Mouse (Mus musculus) neural tube, embryonic 11.5 days (tissue): ENCODE results near the gene Gm49395. TPM values are rescaled to one million over a fixed set of nuclear protein-coding genes. Genes with fewer than 3 reads are reported as not detected.

Experiments used
- ATAC-seq: fragments of 200-750 bp; cut with Nextera tagmentation; 2 replicates; pipeline ENCODE4 v1.8.0; 2017; ENCODE audit warnings: moderate number of reproducible peaks, mild to moderate bottlenecking, moderate TSS enrichment, moderate library complexity; ENCODE audit not compliant: insufficient read depth, low FRiP score, low TSS enrichment
- DNase-seq: peaks from one replicate; pipeline ENCODE4 v3.0.0-alpha.2; 2015; ENCODE audit warnings: low spot score
- H3K27ac ChIP-seq: fragments of 300-500 bp; sonication (generic); 2 replicates; pipeline ENCODE4 v1.5.1; 2014; ENCODE audit warnings: low read depth, mild to moderate bottlenecking, low read length
- H3K27me3 ChIP-seq: fragments of 300-500 bp; sonication (generic); 2 replicates; pipeline ENCODE4 v1.6.1; 2014; ENCODE audit warnings: mild to moderate bottlenecking, low read length, mixed read lengths; ENCODE audit not compliant: control insufficient read depth, insufficient read depth
- H3K36me3 ChIP-seq: fragments of 300-500 bp; sonication (generic); 2 replicates; pipeline ENCODE4 v1.6.1; 2014; ENCODE audit warnings: mild to moderate bottlenecking, low read length, moderate library complexity, mixed read lengths; ENCODE audit not compliant: control insufficient read depth, insufficient read depth
- H3K4me1 ChIP-seq: fragments of 300-500 bp; sonication (generic); 2 replicates; pipeline ENCODE4 v1.6.1; 2014; ENCODE audit warnings: low read length, mixed read lengths; ENCODE audit not compliant: control insufficient read depth, insufficient read depth
- H3K4me2 ChIP-seq: fragments of 300-500 bp; sonication (generic); 2 replicates; pipeline ENCODE4 v1.6.1; 2014; ENCODE audit warnings: low read depth, mild to moderate bottlenecking, moderate library complexity
- H3K4me3 ChIP-seq: fragments of 300-500 bp; sonication (generic); 2 replicates; pipeline ENCODE4 v1.5.1; 2014; ENCODE audit warnings: low read depth, low read length
- H3K9ac ChIP-seq: fragments of 300-500 bp; sonication (generic); 2 replicates; pipeline ENCODE4 v1.6.1; 2014; ENCODE audit warnings: mild to moderate bottlenecking, low read length
- H3K9me3 ChIP-seq: fragments of 300-500 bp; sonication (generic); 2 replicates; pipeline ENCODE4 v1.6.1; 2016; ENCODE audit warnings: low read length; ENCODE audit not compliant: control insufficient read depth
- WGBS: fragments of 180-500 bp; shearing (Covaris S2); extraction: QIAGEN DNeasy Blood & Tissue Kit; methylation state at CpG from one replicate; pipeline ENCODE4 v1.1.7; 2014; 5-methylcytosine and 5-hydroxymethylcytosine counted together
- polyA plus RNA-seq: library from polyadenylated mRNA; unstranded; fragments of >200 nt; fragmentation: Nextera tagmentation; extraction: Ambion mirVana; gene quantifications from 2 replicates; pipeline ENCODE4 v1.2.1, GENCODE M21; 2014

Gm49395 gene
- polyA plus RNA-seq, 1 experiment from 2014 or later, result 3.7 TPM

- Histone ChIP-seq H3K9ac (no peak overlapping the region), H3K9me3 (no peaks in the 10 kb centered on the region), H3K36me3 (no peaks in the 10 kb centered on the region), H3K4me1 (no peaks in the 10 kb centered on the region), H3K4me3 (no peak overlapping the region), H3K27me3 (no peaks in the 10 kb centered on the region), H3K27ac (no peak overlapping the region), H3K4me2 (no peak overlapping the region)
- DNase-seq, result no peak
- no peak for ATAC-seq
- 92% methylated on average over 5 of the region's 5 CpGs for WGBS
Observed at GRCm38 (mm10) chr13:115002155-115002554, 99.6 kb downstream of the Gm49395 start.

GRCm38 (mm10) chr13:114999582-114999981, 102.1 kb downstream of the Gm49395 start:
- 90% methylated on average over 4 of the region's 4 CpGs for WGBS

DNA sequence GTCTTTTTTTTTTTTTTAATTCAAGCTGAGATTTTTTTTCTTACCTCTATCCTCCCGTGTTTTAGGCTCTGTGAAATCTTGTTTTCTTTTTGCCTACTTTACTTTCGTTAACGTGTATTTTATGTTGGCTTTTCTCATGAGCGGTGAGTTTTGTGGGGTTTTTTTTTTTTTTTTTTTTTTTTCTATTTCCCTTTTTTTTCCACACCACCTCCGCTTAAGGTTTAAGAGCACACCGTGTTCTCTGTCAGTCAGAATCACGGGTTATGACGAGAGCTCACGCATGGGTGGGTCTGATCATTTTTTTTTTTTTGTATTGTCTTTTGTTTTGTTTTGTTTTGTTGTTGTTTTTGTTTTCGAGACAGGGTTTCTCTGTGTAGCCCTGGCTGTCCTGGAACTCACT, 103.6 kb downstream of the Gm49395 start:
- Histone ChIP-seq H3K9ac (no peak overlapping the region), H3K4me2 (no peak overlapping the region), H3K27me3 (no peaks in the 10 kb centered on the region), H3K9me3 (no peaks in the 10 kb centered on the region), H3K27ac (no peak overlapping the region), H3K36me3 (no peaks in the 10 kb centered on the region), H3K4me1 (no peaks in the 10 kb centered on the region), H3K4me3 (no peak overlapping the region)
- DNase-seq (no peak), ATAC-seq (no peak)
- WGBS, result 93% methylated on average over 10 of the region's 10 CpGs

More at GRCm38 (mm10) chr13:114999582-114999981, 102.1 kb downstream of the Gm49395 start:
- ATAC-seq (no peak), DNase-seq (no peak)
- H3K27ac ChIP-seq, result no peak overlapping the region
- no peaks in the 10 kb centered on the region for H3K9me3 ChIP-seq
- H3K27me3 ChIP-seq, result no peaks in the 10 kb centered on the region
- no peak overlapping the region for H3K4me2 ChIP-seq
- H3K4me3 ChIP-seq, result no peak overlapping the region
- no peaks in the 10 kb centered on the region for H3K4me1 ChIP-seq
- no peak overlapping the region for H3K9ac ChIP-seq
- H3K36me3 ChIP-seq, result no peaks in the 10 kb centered on the region

DNA sequence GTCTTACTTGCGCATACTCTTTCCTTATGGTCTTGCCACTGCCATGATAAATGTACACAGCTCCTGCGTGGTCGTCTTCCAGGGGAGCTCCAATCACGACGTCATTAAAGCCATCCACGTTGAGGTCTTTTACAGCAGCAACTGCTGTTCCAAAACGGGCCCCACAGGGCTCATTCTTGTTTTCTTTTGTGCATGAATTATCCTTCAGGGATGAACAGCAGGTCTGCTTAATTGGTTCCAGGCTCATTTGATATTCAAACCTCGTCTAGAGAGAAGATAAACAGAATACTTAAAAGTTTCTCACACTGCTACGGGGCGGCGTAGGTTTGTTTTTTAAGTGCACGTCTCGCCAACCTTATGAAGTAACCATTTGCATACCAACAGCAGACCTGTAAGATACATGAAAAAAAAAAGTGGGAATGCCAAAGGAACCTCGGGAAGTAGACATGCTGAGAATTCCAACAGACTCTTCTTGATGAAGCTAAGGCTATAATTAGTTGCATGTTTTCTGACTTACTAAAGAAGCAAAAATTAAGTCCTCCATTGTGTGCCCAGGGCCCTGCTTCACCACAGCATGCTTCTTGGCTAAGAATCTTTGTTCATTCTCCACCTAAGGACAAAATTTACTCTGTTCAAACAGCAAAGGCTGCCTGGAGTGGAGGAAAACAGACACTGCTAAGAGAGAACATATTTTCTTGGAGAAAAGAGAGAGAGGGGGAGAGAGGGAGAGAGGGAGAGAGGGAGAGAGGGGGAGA, 109.3 kb downstream of the Gm49395 start:
- no peaks in the 10 kb centered on the region for H3K27me3 ChIP-seq
- DNase-seq, result no peak
- H3K9me3 ChIP-seq, result no peaks in the 10 kb centered on the region
- peak; percentile 68 for ATAC-seq
- H3K27ac ChIP-seq, result no peak overlapping the region
- no peak overlapping the region for H3K9ac ChIP-seq
- WGBS, result 31% methylated on average over 14 of the region's 14 CpGs
- H3K36me3 ChIP-seq, result no peaks in the 10 kb centered on the region
- H3K4me2 ChIP-seq, result no peak overlapping the region
- H3K4me3 ChIP-seq, result no peak overlapping the region
- no peaks in the 10 kb centered on the region for H3K4me1 ChIP-seq

DNA sequence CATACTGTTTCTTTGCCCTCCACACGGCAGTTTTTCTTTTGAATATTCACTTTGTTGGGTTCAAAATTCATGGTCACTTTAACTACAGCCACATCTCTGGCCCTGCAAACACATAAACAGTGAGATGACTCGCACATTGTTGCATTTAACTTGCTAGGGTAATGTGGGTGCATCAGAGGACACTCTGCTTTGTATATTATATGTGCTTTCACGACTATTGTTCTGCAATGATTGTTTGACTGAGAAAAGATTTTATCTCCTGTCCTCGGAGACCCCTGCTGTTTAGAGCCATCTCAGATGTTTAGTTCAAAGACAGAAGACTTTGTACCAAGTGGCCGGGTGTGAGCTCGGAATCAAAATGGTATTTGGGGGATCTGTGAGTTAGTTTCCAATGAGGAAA, 114.1 kb downstream of the Gm49395 start:
- DNase-seq, result no peak
- no peak overlapping the region for H3K4me3 ChIP-seq
- ATAC-seq, result no peak
- no peaks in the 10 kb centered on the region for H3K9me3 ChIP-seq
- no peaks in the 10 kb centered on the region for H3K27me3 ChIP-seq
- H3K9ac ChIP-seq, result no peak overlapping the region
- H3K36me3 ChIP-seq, result no peaks in the 10 kb centered on the region
- H3K27ac ChIP-seq, result no peak overlapping the region
- 51% methylated on average over 6 of the region's 6 CpGs for WGBS
- H3K4me1 ChIP-seq, result no peaks in the 10 kb centered on the region
- no peak overlapping the region for H3K4me2 ChIP-seq

DNA sequence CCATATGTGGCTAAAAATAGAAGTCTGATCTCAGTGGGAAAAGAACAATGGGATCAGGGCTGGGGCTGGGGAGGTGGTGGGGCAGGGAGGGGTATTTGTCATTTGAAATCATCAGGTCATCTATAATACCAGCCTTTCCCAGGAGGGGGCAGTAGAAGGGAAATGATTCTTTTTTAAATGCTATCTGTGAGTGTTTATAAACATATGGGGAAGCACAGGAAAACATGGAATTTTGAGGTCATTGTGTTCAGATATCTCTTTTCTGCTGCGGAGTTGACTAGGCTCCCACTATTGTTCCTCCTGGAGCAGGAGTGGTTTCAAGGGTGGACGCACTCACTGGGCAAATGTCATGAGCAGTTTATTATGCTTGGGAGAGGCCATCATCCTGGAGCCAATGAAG, 114.6 kb downstream of the Gm49395 start:
- Histone ChIP-seq H3K9ac (no peak overlapping the region), H3K9me3 (no peaks in the 10 kb centered on the region), H3K4me3 (no peak overlapping the region), H3K36me3 (no peaks in the 10 kb centered on the region), H3K27ac (no peak overlapping the region), H3K4me1 (no peaks in the 10 kb centered on the region), H3K4me2 (no peak overlapping the region), H3K27me3 (no peaks in the 10 kb centered on the region)
- ATAC-seq (no peak), DNase-seq (no peak)
- 56% methylated on average over 2 of the region's 2 CpGs for WGBS

Other genes starting within 250 kb of the Gm49395 start
- gene Itga2, start 169.8 kb downstream of the Gm49395 start, polyA plus RNA-seq, result 0.92 and 2.1 TPM in 2 replicates
- 6.6 and 8.4 TPM in 2 replicates for gene Pelo, start 11.7 kb downstream of the Gm49395 start, polyA plus RNA-seq
- 7.8 TPM in 2 replicates for gene Itga1, start within 50 bp of the Gm49395 start, polyA plus RNA-seq